Mouse (Mus musculus): Measurements from ENCODE around the gene Ston1.

The Ston1 gene

GRCm38 (mm10) chr17:88588228-88588627, 9.3 kb upstream of the Ston1 start:
- DNase-seq: no peak

- no peak for DNase-seq
Observed at GRCm38 (mm10) chr17:88590251-88590650, 7.2 kb upstream of the Ston1 start.

GRCm38 (mm10) chr17:88595071-88595470, 2.4 kb upstream of the Ston1 start:
- DNase-seq: no peak

GRCm38 (mm10) chr17:88596068-88596467, 1.4 kb upstream of the Ston1 start:
- no peak for DNase-seq

GRCm38 (mm10) chr17:88596544-88597221, 801 bp upstream of the Ston1 start:
- no peak for DNase-seq

GRCm38 (mm10) chr17:88598056-88598420, 554 bp downstream of the Ston1 start:
- DNase-seq: no peak

GRCm38 (mm10) chr17:88598570-88599368, 1.3 kb downstream of the Ston1 start:
- DNase-seq: no peak

GRCm38 (mm10) chr17:88600492-88601026, 3.1 kb downstream of the Ston1 start:
- no peak for DNase-seq

- DNase-seq: no peak
Observed at GRCm38 (mm10) chr17:88603943-88604342, 6.5 kb downstream of the Ston1 start.

GRCm38 (mm10) chr17:88606056-88606455, 8.6 kb downstream of the Ston1 start:
- no peak for DNase-seq

GRCm38 (mm10) chr17:88609361-88609760, 11.9 kb downstream of the Ston1 start:
- DNase-seq: no peak

GRCm38 (mm10) chr17:88611057-88611456, 13.6 kb downstream of the Ston1 start:
- no peak for DNase-seq

- DNase-seq: no peak
Observed at GRCm38 (mm10) chr17:88613172-88613571, 15.7 kb downstream of the Ston1 start.

- no peak for DNase-seq
Observed at GRCm38 (mm10) chr17:88613721-88614120, 16.2 kb downstream of the Ston1 start.

GRCm38 (mm10) chr17:88614234-88614633, 16.8 kb downstream of the Ston1 start:
- DNase-seq: no peak

GRCm38 (mm10) chr17:88614733-88615132, 17.2 kb downstream of the Ston1 start:
- no peak for DNase-seq

GRCm38 (mm10) chr17:88615492-88616155, 18.1 kb downstream of the Ston1 start:
- no peak for DNase-seq

GRCm38 (mm10) chr17:88620935-88621334, 23.5 kb downstream of the Ston1 start:
- no peak for DNase-seq

GRCm38 (mm10) chr17:88621374-88621773, 23.9 kb downstream of the Ston1 start:
- no peak for DNase-seq

GRCm38 (mm10) chr17:88622711-88623110, 25.2 kb downstream of the Ston1 start:
- DNase-seq: no peak

- no peak for DNase-seq
Observed at GRCm38 (mm10) chr17:88624386-88624785, 26.9 kb downstream of the Ston1 start.

GRCm38 (mm10) chr17:88625350-88625749, 27.9 kb downstream of the Ston1 start:
- no peak for DNase-seq

- no peak for DNase-seq
Observed at GRCm38 (mm10) chr17:88625931-88626330, 28.4 kb downstream of the Ston1 start.

Measured in kidney, adult 11 months (tissue).